Mouse (Mus musculus) natural killer cell, adult 2 months (primary cell): ENCODE data around the gene Gas7.

Experiments used
- DNase-seq, 2 experiments: peaks; one replicate each; pipeline ENCODE4 v3.0.0; 2022; ENCODE audit warnings: low spot score in 2 of 2

Gas7 gene

GRCm38 (mm10) chr11:67715382-67715781, 260.1 kb downstream of the Gas7 start:
- no peak for DNase-seq

- DNase-seq: no peak
These were observed 266.2 kb downstream of the Gas7 start for GRCm38 (mm10) chr11:67721485-67721884.

- DNase-seq: no peak
These were observed 267.3 kb downstream of the Gas7 start for GRCm38 (mm10) chr11:67722399-67723156.

GRCm38 (mm10) chr11:67723231-67724013, 268.2 kb downstream of the Gas7 start:
- DNase-seq: no peak

- DNase-seq: no peak
These were observed 271.9 kb downstream of the Gas7 start for GRCm38 (mm10) chr11:67727095-67727494.

- no peak for DNase-seq
These were observed 273.5 kb downstream of the Gas7 start for GRCm38 (mm10) chr11:67728726-67729125.

GRCm38 (mm10) chr11:67731056-67731455, 275.8 kb downstream of the Gas7 start:
- DNase-seq: no peak

GRCm38 (mm10) chr11:67733726-67734125, 278.5 kb downstream of the Gas7 start:
- no peak for DNase-seq

- DNase-seq: no peak
These were observed 279.4 kb downstream of the Gas7 start for GRCm38 (mm10) chr11:67734597-67734996.

- no peak for DNase-seq
These were observed 283.1 kb downstream of the Gas7 start for GRCm38 (mm10) chr11:67738345-67738744.
